Mouse (Mus musculus): ENCODE measurements around the gene Olfr724. TPM values are rescaled to one million over a fixed set of nuclear protein-coding genes. Genes with fewer than 3 reads are reported as not detected.
"Not testable (repeated sequence)": the region's sequence is repeated elsewhere in the genome, so short reads cannot be mapped to it uniquely, and the experiment has no call there.

Olfr724 gene
- not detected for total RNA-seq (2021)
- long read RNA-seq, experiment 1 = 0 reads
- long read RNA-seq, experiment 2 = 0 reads

GRCm38 (mm10) chr14:49963174-49963573 lies at the start of gene Olfr724:
TSS of gene Olfr724 (minus strand) at chr14:49963274.
- intact Hi-C loops (cut with DNase I); DNase-seq: not testable (repeated sequence)

- intact Hi-C loops (cut with DNase I) = no loop called here
Measured at GRCm38 (mm10) chr14:49955890-49956289, 7.2 kb downstream of the Olfr724 start.

GRCm38 (mm10) chr14:49931687-49932086 lies 31.4 kb downstream of the Olfr724 start, which contains the start of gene Olfr723:
TSS of gene Olfr723 (minus strand) at chr14:49931787.
- intact Hi-C loops (cut with DNase I); DNase-seq: not testable (repeated sequence)

More at GRCm38 (mm10) chr14:49955890-49956289, 7.2 kb downstream of the Olfr724 start:
- DNase-seq = no peak

Other genes starting within 250 kb of the Olfr724 start
- 1 to 10 TPM; 4.1 to 5.4 TPM for gene Armh4, start 179.9 kb downstream of the Olfr724 start, total RNA-seq (2021)
- not detected for gene Olfr722, start 61.3 kb downstream of the Olfr724 start, total RNA-seq (2021)
- not detected for gene Olfr723, start 31.5 kb downstream of the Olfr724 start, total RNA-seq (2021)
- gene Olfr725, start 77.1 kb upstream of the Olfr724 start, total RNA-seq (2021) = not detected
- not detected for gene Olfr726, start 127.7 kb upstream of the Olfr724 start, total RNA-seq (2021)
- gene Olfr727, start 159.9 kb upstream of the Olfr724 start, total RNA-seq (2021) = not detected
- not detected for gene Olfr728, start 179.4 kb upstream of the Olfr724 start, total RNA-seq (2021)
- gene Olfr729, start 189.6 kb upstream of the Olfr724 start, total RNA-seq (2021) = not detected
- not detected for gene Olfr730, start 224.9 kb upstream of the Olfr724 start, total RNA-seq (2021)

Data from heart, postnatal 14 days (tissue).